Mouse (Mus musculus): Measurements from ENCODE around the gene Flot2. TPM values are rescaled to one million over a fixed set of nuclear protein-coding genes. Genes with fewer than 3 reads are reported as not detected.

Flot2 gene
- polyA plus RNA-seq (2017; shearing (Covaris generic)) = 21.3 TPM

DNA sequence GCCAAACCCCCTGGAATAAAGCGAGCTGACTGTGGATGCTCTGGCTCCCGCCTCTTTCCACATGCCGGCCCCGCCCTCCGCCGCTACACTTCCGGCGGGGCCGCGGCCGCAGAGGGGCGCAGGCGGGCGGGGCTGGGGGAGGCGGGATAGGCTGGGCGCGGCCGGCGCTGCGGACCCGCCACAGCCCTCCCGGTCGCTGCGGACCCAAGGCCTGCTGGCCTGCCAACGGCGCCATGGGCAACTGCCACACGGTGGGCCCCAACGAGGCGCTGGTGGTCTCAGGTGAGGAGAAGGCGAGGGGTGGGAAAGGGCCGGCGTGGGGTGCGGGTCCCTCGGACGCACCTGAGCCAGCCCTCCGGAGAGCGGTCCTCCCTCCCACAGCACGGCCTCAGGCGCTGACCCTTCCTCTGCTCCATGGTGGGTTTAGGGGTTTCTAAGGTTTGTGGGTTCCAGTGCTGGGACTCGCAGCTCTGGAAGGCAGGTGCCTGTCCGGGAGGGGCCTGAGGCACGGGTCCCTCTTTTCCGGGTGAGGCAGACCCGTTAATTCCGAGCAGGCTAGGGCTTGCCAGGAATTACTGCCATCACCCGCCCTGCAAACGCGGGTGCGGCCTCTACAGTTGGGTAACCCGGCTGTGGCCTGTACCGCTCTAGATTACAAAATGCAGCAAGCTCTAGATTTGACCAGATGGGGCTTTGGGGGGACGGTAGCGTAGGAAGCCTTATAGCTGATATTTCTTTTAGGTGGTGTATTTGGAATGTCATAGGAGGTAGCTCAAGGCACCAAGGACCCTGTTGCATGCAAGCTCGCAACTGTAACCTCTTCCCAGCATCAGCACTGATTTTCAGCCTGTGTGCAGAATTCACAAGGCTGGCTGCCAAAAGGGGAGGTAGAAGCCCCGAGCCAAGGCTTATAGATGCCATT, at the start of gene Flot2:
Gene Flot2 (plus strand): TSS at position 101 of the 922 bp plus-strand sequence.

DNA sequence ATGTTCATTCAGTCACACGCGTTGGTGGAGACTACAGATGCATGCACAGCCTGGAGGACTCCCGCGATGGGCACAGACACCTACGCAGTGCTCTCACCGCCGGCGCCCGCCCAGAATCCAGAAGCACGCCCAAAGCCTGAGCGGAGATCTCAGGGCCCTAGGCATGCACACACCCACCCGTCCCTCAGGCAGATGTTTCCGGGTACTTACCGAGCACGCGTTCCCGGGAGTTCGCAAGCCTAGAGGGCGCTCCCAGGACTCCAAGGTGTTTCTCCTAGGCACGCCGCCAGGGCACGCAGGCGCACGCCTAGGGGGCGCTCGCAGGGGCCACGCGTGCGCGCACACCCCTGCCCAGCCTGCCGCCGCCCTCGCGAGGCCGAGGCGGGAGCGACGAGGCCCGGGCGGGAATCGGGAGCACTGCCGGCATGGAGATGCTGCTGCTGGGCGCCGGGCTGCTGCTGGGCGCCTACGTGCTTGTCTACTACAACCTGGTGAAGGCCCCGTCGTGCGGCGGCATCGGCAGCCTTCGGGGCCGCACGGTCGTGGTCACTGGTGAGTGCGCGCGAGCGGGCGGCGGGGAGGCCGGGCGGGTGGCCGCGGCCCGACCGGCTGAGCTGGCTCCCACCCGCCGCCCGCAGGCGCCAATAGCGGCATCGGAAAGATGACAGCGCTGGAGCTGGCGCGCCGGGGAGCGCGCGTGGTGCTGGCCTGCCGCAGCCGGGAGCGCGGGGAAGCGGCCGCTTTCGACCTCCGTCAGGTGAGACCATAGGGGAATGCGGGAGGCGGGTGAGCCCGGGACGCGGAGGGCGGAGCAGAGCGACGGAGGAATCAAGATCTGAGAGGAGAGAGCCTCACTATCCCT, 5.6 kb upstream of the Flot2 start, which contains the start of gene Dhrs13:
Gene Dhrs13 (plus strand): TSS at position 334 of the 862 bp plus-strand sequence.

GRCm38 (mm10) chr11:78079961-78080921, 42.5 kb downstream of the Flot2 start, which contains the start of gene Eral1:
Gene Eral1 (minus strand): TSS chr11:78080383.

GRCm38 (mm10) chr11:78094504-78095143, 56.9 kb downstream of the Flot2 start, which contains the start of gene Fam222b:
Gene Fam222b (plus strand): TSS chr11:78094660.

Other genes starting within 250 kb of the Flot2 start
- 0.62 TPM for gene Pipox, start 143.8 kb upstream of the Flot2 start, polyA plus RNA-seq (2017; shearing (Covaris generic))
- 0.34 TPM for gene Sez6, start 107.1 kb upstream of the Flot2 start, polyA plus RNA-seq (2017; shearing (Covaris generic))
- gene Phf12, start 55.2 kb upstream of the Flot2 start, polyA plus RNA-seq (2017; shearing (Covaris generic)) = 31.7 TPM
- 3.2 TPM for gene Dhrs13, start 5.7 kb upstream of the Flot2 start, polyA plus RNA-seq (2017; shearing (Covaris generic))
- gene Eral1, start 42.5 kb downstream of the Flot2 start, polyA plus RNA-seq (2017; shearing (Covaris generic)) = 32.3 TPM
- 16.0 TPM for gene Fam222b, start 56.7 kb downstream of the Flot2 start, polyA plus RNA-seq (2017; shearing (Covaris generic))
- gene Traf4, start 127.7 kb downstream of the Flot2 start, polyA plus RNA-seq (2017; shearing (Covaris generic)) = 113 TPM
- gene Nek8, start 138.7 kb downstream of the Flot2 start, polyA plus RNA-seq (2017; shearing (Covaris generic)) = 17.3 TPM
- gene Tlcd1, start 138.8 kb downstream of the Flot2 start, polyA plus RNA-seq (2017; shearing (Covaris generic)) = 8.1 TPM
- gene Rpl23a, start 145.7 kb downstream of the Flot2 start, polyA plus RNA-seq (2017; shearing (Covaris generic)) = 1,583 TPM
- gene Rab34, start 150.5 kb downstream of the Flot2 start, polyA plus RNA-seq (2017; shearing (Covaris generic)) = not detected
- 0.28 TPM for gene Proca1, start 155.5 kb downstream of the Flot2 start, polyA plus RNA-seq (2017; shearing (Covaris generic))
- gene Sdf2, start 207.8 kb downstream of the Flot2 start, polyA plus RNA-seq (2017; shearing (Covaris generic)) = 114 TPM
- gene Supt6, start 208.1 kb downstream of the Flot2 start, polyA plus RNA-seq (2017; shearing (Covaris generic)) = 35.0 TPM
- gene 2610507B11Rik, start 223.8 kb downstream of the Flot2 start, polyA plus RNA-seq (2017; shearing (Covaris generic)) = 57.3 TPM